Mouse (Mus musculus): ENCODE measurements around the gene Bag2.

Gene Bag2

DNA sequence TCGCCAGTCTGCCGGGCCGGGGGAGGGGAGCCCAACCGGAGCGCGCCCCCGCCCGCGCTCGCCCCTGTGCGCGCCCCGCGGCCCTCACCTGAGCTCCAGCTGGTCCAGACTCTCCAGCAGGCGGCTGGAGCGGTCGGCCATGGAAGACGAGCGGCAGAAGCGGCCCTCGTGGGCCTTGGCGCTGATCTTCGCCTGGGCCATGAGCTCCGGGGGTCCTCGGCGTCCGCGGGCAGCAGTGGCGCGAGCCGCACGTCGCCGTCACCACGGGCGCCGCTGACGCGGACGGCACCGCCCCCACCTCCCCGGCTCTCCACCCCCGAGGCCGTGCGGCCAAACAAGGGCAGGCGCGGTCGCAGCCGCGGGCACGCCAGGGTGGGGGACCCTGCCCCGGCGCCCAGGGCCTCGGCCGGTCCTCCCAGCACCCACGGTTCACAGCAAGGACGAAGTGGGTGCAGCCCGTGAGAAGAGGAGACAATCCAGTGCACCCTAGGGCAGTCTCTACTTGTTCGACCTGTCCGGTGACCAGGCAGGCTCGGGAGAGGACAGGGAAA, at the start of gene Bag2:
Bag2 (minus strand) TSS at position 305 of the 551 bp plus-strand sequence.
- DNase-seq (ENCODE audit: low read depth, low spot score) = no peak

DNA sequence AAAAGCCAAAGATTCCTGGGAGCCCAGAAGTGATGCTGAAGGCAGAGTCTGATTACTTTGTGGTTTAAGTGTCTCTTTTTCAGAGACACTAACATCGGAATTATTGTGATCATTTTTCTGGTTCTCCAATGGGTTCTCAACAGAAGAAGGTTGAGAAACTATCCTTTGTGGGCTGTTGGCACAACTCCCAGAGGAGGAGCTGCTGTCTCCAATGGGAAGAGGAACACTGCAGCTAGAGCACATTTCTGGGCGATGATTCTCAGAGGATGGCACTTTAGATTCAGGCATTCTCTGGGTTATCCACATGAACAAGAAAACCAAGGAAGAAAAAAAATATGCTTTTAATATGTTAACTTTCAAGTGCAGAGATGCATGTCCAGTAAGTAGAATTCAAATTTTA, 45.7 kb upstream of the Bag2 start:
- DNase-seq (ENCODE audit: low read depth, low spot score) = no peak

DNA sequence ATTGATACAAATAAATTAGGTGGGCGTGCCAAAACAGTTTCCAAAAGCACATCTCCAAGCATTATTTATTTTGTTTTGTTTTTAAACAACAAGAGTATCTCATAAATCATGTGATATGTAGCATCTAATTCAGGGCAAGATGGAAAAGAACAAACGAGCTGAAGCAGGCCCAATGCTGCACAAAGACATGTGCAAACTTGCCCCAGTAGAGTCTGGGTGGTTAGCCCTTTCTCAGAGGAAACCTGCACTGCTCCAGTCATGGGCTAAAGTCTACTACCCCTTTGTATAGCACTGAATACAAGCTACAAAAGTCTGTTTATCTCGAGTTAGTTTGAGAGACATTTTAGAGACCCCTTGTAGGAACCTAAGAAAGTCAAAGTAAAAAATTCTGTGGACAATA, 42.0 kb upstream of the Bag2 start:
- no peak for DNase-seq (ENCODE audit: low read depth, low spot score)

DNA sequence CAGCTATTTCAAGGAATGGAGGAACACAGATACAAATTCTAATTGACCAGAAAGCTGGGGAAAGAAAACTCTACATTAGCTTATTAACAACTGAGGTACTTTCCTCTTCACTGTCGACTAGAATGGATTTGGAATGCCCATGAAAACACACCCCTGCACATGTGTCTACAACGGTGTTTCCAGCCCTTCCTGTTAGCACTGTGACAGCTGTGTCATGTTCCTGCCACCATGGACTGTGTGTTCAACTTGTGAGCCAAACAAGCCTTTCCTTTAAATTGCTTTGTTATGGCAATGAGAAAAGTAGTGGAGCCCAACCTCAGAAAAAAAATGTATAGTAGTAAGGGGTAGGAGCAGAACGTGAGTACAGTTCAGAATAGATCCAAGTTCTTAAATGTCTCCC, 30.9 kb upstream of the Bag2 start:
- DNase-seq (ENCODE audit: low read depth, low spot score) = no peak

DNA sequence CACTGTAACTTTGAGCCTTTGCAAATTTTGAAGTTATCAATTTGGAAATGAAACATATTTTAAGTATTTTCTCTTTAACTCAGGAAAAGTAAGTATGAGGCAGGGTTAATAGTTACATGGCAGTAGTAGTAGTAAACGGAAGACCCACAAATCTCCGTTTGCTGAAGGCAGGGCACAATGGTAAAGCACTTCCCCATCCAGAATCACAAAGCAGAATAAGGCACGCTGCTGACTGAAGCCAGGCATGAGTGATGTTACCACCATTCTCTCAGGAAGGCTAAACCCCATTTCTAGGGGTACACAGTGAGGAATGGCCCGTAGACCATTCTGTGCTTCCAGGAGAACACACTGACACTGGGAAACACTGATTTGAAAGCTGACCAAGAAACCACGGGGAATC, 30.5 kb upstream of the Bag2 start:
- DNase-seq (ENCODE audit: low read depth, low spot score) = no peak

DNA sequence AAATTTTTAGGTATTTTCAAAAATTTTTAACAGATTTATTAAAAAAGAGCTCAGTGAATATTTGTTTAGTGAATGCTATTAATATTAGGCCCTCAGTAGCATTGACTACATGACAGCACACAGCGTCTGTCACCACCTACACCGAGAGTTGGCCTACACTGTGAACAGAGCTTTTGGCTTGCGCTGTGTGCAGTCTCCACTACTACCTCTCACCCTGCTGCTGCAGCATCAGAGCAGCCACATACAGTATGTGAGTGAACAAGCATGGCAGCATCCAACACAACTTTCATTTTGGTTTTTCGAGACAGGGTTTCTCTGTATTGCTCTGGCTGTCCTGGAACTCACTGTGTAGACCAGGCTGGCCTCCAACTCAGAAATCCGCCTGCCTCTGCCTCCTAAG, 27.0 kb upstream of the Bag2 start:
- no peak for DNase-seq (ENCODE audit: low read depth, low spot score)

DNA sequence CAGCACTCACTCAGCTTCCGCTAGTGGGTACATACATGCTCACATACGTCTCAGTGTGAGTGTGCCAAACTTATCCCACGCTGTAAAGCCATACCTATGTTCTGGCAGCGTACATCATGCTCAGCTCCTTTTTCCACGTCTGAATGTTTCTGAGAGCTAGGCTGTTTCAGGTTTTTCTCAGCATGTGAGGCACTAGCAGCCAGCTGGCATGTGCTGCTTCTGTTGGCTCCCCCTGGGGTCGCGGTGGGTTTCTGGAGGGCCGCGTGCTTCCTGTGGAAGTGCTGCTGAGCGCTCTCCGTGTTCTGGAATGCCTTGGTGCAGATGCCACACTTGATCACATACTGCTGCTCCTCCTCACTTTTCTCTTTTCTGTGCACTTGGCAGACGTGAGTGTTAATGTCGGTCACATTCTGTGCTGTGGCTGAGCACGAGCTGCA, 18.6 kb upstream of the Bag2 start:
- DNase-seq (ENCODE audit: low read depth, low spot score) = no peak

DNA sequence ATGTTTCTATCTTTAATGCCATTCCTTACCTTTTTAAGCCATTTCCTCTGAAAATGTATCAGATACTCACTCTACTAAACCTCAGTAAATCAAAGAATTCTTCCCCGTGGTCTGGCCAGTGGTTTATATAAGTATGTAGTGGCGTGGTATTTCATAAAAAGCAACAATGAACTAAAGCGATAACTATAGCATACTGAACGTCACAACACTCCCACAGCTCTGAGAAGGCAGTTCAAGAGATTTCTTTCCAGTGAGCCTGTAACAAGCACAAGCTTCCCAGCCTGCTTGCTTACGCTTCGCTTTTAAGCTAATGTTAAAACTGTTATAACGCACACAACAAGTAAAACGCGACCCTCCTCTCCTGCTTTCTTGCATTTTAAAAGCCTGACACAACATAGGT, 14.5 kb upstream of the Bag2 start:
- DNase-seq (ENCODE audit: low read depth, low spot score) = no peak

DNA sequence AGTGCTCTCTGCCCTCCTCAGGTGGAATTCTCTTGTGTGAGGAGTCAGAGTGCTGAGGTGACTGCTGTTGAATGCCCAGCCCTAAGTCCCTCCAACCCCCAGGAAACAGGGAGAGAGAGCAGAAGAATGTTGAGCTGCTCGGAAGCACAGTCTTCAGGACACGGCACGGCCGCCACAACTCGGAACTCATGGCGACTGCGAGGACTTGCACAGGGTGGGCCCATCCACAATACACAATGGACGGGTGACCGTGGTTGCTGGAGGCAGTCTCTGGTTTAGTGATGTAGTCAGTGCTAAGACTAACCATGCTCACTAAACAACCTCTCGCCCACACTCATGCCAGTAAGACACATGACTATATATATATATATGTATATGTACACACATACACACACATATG, 14.0 kb upstream of the Bag2 start:
- DNase-seq (ENCODE audit: low read depth, low spot score) = no peak

DNA sequence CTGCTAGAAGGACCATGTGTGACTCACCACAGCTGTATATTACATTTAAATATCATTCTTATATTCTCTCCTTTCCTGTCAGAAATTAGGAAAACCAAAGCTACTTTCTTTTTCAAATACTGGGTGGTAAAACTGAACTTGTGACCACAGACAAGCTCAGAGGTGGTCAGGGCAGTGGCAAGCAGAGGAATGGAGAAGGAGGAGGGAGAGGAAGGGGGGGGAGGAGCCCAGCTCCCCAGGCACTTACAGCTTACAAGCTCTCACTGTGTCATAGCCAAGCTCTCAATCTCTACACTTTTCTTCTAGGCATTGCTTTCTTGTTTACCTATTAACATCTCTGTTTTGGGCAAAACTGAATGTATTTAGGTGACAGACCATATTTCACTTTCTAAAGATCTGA, 11.2 kb upstream of the Bag2 start:
- no peak for DNase-seq (ENCODE audit: low read depth, low spot score)

DNA sequence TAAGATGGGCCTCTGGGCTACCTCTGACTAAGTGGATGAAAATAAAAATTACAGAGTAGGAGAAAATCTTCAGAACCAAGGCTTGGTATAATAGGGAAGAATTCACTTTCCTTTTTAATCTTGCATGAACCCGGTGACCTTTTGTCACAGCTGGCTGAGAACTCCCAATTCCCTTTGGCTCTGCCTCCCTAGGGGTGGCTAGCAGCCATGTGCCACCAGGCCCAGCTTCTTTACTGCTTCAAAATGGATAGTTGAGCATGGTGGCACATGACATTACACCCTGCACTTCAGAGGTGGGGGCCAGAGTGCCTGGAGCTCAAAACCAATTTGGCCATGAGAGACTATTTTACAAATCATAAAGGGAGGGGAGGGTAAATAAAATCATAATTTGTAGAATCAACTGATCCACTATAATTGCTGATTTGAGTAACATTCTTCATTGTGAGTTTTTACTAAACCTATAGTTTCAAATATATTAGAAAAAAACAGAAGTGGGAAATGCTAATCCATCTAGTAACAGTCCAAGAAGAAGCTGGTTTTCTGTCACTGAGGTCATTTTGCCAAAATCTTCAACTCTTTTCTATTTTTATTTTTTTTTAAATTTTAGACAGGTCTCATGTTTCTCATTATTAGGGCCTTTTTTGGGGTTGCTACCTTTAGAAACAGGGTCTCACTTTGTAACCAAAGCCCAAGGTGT, 10.6 kb upstream of the Bag2 start:
- no peak for DNase-seq (ENCODE audit: low read depth, low spot score)

DNA sequence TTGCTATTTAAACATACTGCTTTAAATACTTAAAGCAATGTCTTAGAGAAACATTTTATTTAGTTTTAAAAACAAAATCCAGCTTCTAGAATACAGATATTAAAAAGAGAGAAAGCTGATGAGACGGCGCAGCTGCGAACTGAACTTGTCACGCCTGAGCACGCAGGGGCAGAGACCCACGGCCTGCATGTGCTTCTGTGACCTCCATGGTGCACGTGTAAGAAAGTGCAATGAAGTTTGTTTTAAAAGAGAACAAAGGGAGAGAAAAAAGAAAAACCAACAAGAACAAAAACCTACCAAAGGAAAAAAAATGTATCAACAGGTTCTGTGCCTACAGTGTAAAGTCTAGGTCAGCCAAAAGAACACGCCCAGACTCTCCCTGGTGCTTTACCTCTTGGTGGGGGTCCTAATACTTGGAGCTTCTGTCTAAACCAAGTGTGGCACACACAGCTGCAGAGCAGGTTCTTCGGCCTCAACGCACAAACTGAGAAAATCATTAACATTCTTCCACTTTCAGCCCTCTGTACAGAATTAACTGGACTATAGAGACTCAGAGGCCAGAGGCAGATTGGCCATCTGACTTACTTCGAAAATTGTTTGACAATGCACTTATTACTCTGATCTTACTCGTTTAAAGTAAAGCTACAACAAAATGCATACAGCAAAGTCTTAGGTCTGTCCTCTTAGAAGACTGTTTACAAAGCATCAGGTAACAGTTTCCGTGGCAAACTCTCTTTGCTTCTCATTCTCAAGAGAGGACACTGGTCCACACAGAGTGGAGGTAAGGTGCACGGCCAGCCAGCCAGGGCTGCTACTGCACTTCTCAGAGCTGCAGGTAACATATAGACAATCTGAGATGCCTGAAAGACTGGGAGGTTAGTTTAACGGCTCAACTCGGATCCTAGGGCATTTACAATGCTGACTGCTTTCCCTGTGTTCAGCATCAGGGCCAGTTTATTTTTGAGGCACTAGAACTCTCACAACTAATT, 9.2 kb upstream of the Bag2 start:
- DNase-seq (ENCODE audit: low read depth, low spot score) = no peak

DNA sequence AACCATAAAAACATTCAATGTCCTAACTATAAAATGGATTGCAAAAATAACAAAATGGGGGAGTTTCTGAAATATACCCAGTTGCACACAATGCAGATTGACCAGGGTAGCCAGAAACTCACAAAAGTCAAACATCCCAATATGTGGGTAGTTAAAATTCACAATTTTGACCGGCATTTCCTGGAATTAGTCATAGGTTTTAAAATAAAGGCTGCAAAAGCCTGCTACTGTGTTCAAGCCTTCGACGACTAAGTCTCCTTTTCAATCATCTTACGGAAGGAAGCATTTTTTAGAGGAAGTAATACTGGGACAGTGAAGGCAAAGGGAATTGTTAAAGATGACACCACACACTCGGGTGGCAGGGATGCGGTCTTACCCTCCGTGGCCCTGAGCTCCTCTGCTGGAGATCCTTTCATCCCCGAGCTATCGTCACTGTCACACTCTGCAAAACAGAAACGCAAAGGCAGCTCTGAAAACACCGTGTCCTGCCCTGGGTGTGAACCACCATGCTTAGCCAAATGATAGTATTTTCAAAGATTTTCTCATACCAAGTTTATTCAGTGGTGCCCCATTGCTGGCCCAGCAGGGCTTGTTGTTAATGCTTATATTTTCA, 8.0 kb upstream of the Bag2 start:
- DNase-seq (ENCODE audit: low read depth, low spot score) = no peak

DNA sequence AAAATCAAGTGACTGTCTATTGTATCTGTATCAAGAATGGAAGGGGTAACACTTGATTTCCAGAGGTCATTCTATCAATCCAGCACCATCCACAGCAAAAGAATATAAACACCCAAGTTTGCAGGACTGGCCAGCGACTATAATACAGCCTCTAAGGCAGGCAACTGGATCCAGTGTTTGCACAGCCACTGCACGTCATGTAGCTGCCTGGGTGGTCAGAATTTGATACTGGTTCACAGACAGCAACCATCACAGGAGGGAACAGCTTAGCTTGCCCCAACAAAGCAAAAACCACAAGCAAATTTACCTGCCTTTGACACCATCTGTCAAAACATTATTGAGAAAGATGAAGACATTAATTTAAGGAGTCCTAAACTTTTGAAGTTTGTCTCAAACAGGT, 6.2 kb upstream of the Bag2 start:
- DNase-seq (ENCODE audit: low read depth, low spot score) = no peak

DNA sequence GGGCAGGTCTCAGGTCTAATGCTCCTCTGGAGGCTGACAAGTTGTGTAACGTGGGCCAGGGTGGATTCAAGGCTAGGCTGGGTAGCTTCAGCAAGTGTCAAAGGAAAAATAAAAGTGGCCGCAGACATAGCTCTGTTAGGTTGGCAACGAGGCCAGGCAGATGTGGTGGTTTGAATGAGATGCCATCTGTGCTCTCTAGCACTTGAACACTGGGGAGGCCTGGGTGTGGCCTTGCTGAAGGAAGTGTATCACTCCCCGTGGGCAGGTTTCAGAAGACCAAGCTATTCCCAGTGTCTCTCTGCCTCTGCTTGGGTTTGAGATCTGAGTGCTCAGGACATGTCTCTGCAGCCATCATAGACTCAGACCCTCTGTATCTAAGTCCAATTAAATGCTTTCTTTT, 893 bp upstream of the Bag2 start:
- no peak for DNase-seq (ENCODE audit: low read depth, low spot score)

DNA sequence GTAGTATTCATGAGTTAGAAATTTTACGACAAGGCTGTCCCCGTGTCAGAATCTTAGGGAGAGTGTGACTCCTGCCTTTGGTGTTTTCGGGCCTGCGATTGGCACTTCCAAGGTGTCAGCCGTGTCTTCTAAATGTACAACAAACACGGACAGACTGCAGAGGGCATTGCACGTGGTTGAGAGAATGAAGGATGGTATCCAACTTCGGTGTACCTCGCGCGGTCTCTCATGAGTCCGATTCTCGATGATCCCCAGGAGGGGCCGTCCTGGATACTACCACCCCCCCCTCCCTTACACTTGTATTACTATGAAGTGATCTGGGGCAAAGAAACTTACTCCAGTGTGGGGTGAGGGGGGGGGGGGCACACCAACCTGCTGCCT, 572 bp downstream of the Bag2 start:
- DNase-seq (ENCODE audit: low read depth, low spot score) = no peak

DNA sequence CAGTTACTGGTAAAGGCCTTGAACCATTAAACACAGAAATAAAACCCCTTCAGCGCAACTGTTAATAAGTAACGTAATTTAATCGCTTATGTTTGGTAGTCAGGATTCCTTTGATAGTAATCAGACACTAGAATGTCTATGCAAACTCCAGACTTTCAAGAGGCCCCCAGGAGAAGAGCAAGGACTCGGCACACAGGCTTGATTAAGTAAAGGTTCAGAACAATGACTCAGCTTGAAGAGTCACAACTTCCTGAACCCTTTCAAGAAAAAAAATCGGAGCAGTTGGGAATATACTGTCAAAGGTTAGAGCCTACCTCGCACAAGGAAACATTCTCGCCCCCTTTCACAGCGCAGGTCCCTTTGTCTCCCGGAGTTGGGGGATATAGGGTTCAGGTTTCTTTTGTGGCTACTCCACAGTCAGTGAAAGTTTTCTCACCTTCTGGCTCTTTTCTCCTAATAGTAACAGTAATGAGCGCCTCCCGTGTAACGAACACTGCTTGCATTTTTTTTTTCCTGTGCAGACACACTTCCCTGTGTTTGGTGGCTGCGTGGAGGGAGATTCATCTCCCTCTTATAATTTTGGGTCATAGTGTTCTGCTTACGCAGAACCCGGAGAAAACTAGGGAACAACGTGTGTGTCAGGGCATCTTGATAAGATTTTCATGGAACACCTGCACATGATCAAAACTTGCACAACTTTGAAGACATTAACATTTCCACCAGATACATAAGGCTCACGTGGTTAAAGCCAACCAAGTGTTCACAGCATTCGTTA, 1.1 kb downstream of the Bag2 start:
- no peak for DNase-seq (ENCODE audit: low read depth, low spot score)

DNA sequence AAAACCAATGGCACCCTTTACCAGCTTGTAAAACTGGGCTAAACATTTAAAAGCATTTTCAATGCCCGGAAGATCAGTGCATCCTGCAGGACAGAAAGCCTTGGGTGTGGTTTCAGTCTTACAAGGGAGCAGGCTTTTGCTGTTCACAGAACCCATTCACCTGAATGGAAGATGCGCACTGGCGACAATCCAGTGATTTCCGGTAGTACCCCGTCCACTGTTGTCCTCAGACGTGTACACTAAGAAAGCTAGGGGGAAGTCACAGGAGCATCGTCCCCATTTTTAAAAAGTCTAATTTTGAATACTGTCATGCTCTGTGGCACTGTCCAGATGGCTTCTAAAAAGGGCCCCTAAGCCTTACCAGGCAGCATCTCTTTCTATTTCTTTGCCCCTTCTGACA, 1.8 kb downstream of the Bag2 start:
- DNase-seq (ENCODE audit: low read depth, low spot score) = no peak

DNA sequence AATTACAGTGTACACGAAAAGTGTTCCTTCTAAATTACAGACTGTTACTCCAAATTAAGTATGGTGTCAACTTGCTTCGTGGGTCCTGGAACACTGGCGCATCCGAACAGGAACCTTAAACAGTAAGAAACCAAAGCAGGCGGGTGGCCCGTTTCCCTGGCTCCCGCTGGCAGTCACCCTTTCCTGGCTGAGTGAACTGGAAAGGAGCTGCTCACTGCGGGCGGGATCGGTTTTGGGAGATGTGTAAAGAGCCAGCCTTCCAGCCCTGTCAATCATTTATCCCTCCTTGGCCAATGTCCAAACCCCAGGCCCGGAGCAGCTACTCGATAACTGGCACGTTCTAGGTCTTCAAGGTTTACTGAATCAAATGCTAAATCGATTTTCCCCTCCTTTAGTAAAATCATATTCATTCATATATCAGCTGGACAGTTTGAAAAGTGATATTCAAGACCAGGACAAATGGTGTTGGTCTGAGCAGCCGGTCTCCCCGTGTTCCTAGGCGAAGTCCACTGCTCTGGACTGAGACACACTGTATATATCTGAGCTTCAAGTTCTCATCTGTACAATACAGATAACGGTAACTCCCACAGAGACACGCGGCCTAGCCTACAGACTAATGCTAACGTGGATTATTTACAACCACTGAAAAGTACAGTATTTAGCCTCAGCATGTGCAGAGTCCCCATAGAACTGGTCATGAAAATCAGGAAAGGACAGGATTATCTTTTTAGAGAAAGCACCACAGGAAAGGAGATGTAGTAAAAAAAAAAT, 2.4 kb downstream of the Bag2 start:
- no peak for DNase-seq (ENCODE audit: low read depth, low spot score)

DNA sequence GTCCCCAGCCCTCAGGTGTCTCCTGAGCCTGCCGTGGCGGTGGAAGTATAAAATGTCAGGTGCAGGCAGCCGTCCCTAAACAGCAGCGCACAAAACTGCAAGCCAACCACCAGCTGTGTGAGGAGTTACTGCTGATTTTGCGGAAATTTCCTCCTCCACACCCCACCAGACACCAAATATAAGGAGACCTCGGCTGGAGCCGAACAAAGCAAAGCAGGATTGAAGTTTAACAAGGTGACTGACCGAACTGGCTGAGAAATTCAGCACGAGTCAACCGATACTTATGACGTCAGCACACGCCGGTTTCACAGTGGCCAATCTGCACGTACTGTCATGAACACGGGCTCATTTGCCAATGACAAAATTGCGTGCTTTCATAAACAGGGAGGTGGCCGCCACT, 3.5 kb downstream of the Bag2 start:
- DNase-seq (ENCODE audit: low read depth, low spot score) = no peak

DNA sequence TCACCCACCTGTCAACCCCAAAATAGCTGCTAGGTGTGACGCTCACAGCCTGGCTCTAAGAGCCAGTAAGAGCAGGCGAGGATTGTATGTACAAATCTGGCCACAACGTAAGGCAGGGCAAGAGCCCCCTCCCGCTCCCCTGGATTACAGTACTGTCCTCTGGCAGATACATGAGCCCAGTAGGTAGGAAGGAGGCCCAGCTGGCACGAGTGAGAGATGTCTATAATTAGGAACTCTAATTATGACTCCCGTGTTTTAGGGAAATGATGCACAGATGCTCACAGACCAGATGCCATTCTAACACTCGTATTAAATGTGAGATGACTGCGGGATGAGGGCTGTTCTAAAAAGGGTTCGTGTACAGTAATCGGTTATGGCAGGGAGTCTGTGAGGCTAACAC, 6.3 kb downstream of the Bag2 start:
- DNase-seq (ENCODE audit: low read depth, low spot score) = no peak
